Comparison of ENCODE assay signal across 7 mouse cellular contexts in the genomic region with DNA sequence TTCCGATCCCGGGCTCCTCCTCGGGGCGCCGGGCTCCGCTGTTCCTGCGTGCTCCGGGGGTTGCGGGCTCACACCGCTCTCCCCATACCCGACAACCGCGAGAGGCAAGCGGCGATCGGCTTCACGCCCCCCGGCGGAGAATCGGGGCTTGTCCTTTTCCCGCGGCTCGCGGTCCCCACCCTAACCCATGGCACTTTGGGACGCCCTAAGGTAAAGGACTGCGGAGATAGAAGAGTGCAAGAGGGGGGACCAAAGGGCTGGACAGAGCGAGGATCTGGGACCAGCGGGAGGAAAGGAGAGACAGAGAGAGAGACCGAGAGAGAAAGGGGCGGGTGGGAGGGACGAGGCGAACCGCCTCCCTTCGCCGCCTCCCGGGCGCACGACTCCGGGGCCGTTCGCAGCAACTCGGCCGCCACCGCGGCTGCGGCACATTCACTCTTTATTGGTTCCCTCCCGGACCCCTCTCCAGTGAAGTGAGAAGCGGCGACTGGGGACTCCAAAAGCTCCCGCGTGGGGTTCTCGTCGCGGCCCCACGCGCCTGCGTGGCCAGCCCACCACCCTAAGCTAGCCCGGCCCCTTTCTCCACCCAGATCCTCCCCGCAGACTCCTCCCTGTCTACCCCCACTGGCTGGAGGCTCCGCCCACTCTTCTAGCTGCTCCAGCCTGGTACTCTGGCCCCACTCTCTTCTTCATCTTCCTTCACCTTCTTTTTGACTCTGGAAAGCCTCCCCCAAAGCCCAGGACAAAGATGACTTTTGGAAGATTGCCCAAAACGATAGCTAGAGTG. TPM values are rescaled to one million over a fixed set of nuclear protein-coding genes. Genes with fewer than 3 reads are reported as not detected.
A peak's percentile ranks its signal among the peaks of the same experiment; 100 is the strongest.
DNase-seq lines count a peak whose midpoint lies in the region; ATAC-seq lines count a peak whose summit lies in the region.

Gene Tmtc2 (minus strand): TSS at position 544 of the 787 bp plus-strand sequence.

- H3K9ac ChIP-seq in embryonic facial prominence, embryonic 11.5 days (replicated peaks; ENCODE audit: low read length), result peak within 1 kb of the TSS; percentile 70
- peak within 1 kb of the TSS; percentile 73 for H3K9ac ChIP-seq in limb, embryonic 11.5 days (ENCODE audit: low read length)
- peak within 1 kb of the TSS; percentile 75 for H3K9ac ChIP-seq in midbrain, embryonic 12.5 days (replicated peaks)

- peak within 1 kb of the TSS; percentile 75 for H3K27ac ChIP-seq in embryonic facial prominence, embryonic 11.5 days (replicated peaks; ENCODE audit: low read depth, low read length)
- H3K27ac ChIP-seq in limb, embryonic 11.5 days (replicated peaks; ENCODE audit: low read depth, low read length), result peak within 1 kb of the TSS; percentile 70
- peak within 1 kb of the TSS; percentile 86 for H3K27ac ChIP-seq in midbrain, embryonic 12.5 days (replicated peaks)

- under 1% methylated on average over 54 of the region's 61 CpGs for WGBS in embryonic facial prominence, embryonic 11.5 days
- under 1% methylated on average over 55 of the region's 61 CpGs for WGBS in limb, embryonic 11.5 days
- under 1% methylated on average over 59 of the region's 61 CpGs for WGBS in midbrain, embryonic 12.5 days

- peak; percentile 51 to 77 for DNase-seq in adrenal gland, postnatal 4 days (ENCODE audit: low spot score in 2 of 2)
- DNase-seq in embryonic facial prominence, embryonic 11.5 days (ENCODE audit: low spot score), result peak; percentile 88
- DNase-seq in heart, adult 18-20 months, result peak; percentile 92 to 93
- DNase-seq in kidney, adult 18-20 months, result peak; percentile 89
- DNase-seq in limb, embryonic 11.5 days (ENCODE audit: low spot score), result peak; percentile 88
- peak; percentile 34 for DNase-seq in spleen, adult 12 weeks (ENCODE audit: low spot score)

- no peaks in the 10 kb centered on the region for H3K27me3 ChIP-seq in embryonic facial prominence, embryonic 11.5 days (ENCODE audit: control insufficient read depth, insufficient read depth, low read length)
- no peaks in the 10 kb centered on the region for H3K27me3 ChIP-seq in limb, embryonic 11.5 days (ENCODE audit: control insufficient read depth, insufficient read depth, low read length)
- peaks cover 14% of the 10 kb centered on the region; the same call in 1 of the 2 replicates for H3K27me3 ChIP-seq in midbrain, embryonic 12.5 days

- peak; percentile 97 for ATAC-seq in embryonic facial prominence, embryonic 11.5 days (replicated peaks; ENCODE audit: insufficient number of reproducible peaks, low FRiP score, low TSS enrichment, low read depth)
- peak; percentile 95 for ATAC-seq in limb, embryonic 11.5 days (ENCODE audit: insufficient number of reproducible peaks, low FRiP score, low TSS enrichment, low read depth)
- ATAC-seq in midbrain, embryonic 12.5 days (ENCODE audit: low FRiP score, low read depth), result peak; percentile 96

- no peaks in the 10 kb centered on the region for H3K36me3 ChIP-seq in embryonic facial prominence, embryonic 11.5 days (replicated peaks; ENCODE audit: control insufficient read depth, insufficient read depth, low read depth, low read length)
- no peaks in the 10 kb centered on the region for H3K36me3 ChIP-seq in limb, embryonic 11.5 days (ENCODE audit: control insufficient read depth, insufficient read depth, low read length)
- H3K36me3 ChIP-seq in midbrain, embryonic 12.5 days, result no peaks in the 10 kb centered on the region

- peak within 1 kb of the TSS; percentile 77 for H3K4me2 ChIP-seq in embryonic facial prominence, embryonic 11.5 days (ENCODE audit: low read depth, low read length)
- H3K4me2 ChIP-seq in limb, embryonic 11.5 days (ENCODE audit: low read depth, severe bottlenecking), result peak within 1 kb of the TSS; percentile 78
- H3K4me2 ChIP-seq in midbrain, embryonic 12.5 days (replicated peaks), result peak within 1 kb of the TSS; percentile 90

- H3K4me1 ChIP-seq in embryonic facial prominence, embryonic 11.5 days (ENCODE audit: control insufficient read depth, insufficient read depth, low read length), result no peaks in the 10 kb centered on the region
- peaks cover 9% of the 10 kb centered on the region; the same call in 1 of the 2 replicates for H3K4me1 ChIP-seq in limb, embryonic 11.5 days (ENCODE audit: control insufficient read depth, insufficient read depth, low read length)
- H3K4me1 ChIP-seq in midbrain, embryonic 12.5 days, result peaks cover 15% of the 10 kb centered on the region

- H3K9me3 ChIP-seq in embryonic facial prominence, embryonic 11.5 days (replicated peaks; ENCODE audit: control insufficient read depth, low read length), result no peaks in the 10 kb centered on the region
- H3K9me3 ChIP-seq in limb, embryonic 11.5 days (ENCODE audit: control insufficient read depth, low read length), result no peaks in the 10 kb centered on the region
- no peaks in the 10 kb centered on the region for H3K9me3 ChIP-seq in midbrain, embryonic 12.5 days

- H3K4me3 ChIP-seq in embryonic facial prominence, embryonic 11.5 days (ENCODE audit: low read depth, low read length), result peak within 1 kb of the TSS; percentile 73
- H3K4me3 ChIP-seq in limb, embryonic 11.5 days (ENCODE audit: low read depth, low read length), result peak within 1 kb of the TSS; percentile 81
- peak within 1 kb of the TSS; percentile 72 for H3K4me3 ChIP-seq in midbrain, embryonic 12.5 days

RNA-seq across cellular contexts. Expression of gene Tmtc2, which starts in this region (rescaled TPM):
- 10 to 100 TPM; 11.8 to 13.1 TPM for total RNA-seq in adrenal gland, postnatal 4 days (2021)
- polyA plus RNA-seq in embryonic facial prominence, embryonic 11.5 days (2014; fragmentation: Nextera tagmentation; extraction: Ambion mirVana), result 7.6 and 7.8 TPM in 2 replicates
- 1 to 10 TPM; 3.8 to 4.5 TPM for total RNA-seq in heart, adult 18-20 months (2021)
- 7.4 and 7.8 TPM in 2 replicates for polyA plus RNA-seq in limb, embryonic 11.5 days (2014; fragmentation: Nextera tagmentation; extraction: Ambion mirVana)
- 10.9 and 12.2 TPM in 2 replicates for polyA plus RNA-seq in midbrain, embryonic 12.5 days (2016; fragmentation: Nextera tagmentation; extraction: Ambion mirVana)

Comparison
In these comparisons a context has a peak if more than half of its experiments do, and no peak if none do; other contexts are left out.
1. Peak in every context shown above with its lines: DNase-seq, ATAC-seq, H3K4me3 ChIP-seq and H3K27ac ChIP-seq.
2. DNase-seq: peak in every context shown above with its lines; median percentile 92 in heart, adult 18-20 months; 89 in kidney, adult 18-20 months; 88 in embryonic facial prominence, embryonic 11.5 days; 88 in limb, embryonic 11.5 days; 64 in adrenal gland, postnatal 4 days; 34 in spleen, adult 12 weeks.